Mouse (Mus musculus) stomach, embryonic 16.5 days (tissue): ENCODE data around the gene Enox1. TPM values are rescaled to one million over a fixed set of nuclear protein-coding genes. Genes with fewer than 3 reads are reported as not detected.

Experiments used
- ATAC-seq: fragments of 200-750 bp; cut with Nextera tagmentation; 2 replicates; pipeline ENCODE4 v1.8.0; 2017; ENCODE audit warnings: moderate number of reproducible peaks, moderate TSS enrichment; ENCODE audit not compliant: insufficient read depth, low FRiP score
- H3K27ac ChIP-seq: fragments of 300-500 bp; sonication (generic); 2 replicates; pipeline ENCODE4 v1.5.1; 2014; ENCODE audit warnings: low read length
- H3K27me3 ChIP-seq: fragments of 300-500 bp; sonication (generic); 2 replicates; pipeline ENCODE4 v1.6.1; 2014; ENCODE audit warnings: low read length, control low read depth, mixed read lengths; ENCODE audit not compliant: control insufficient read depth, insufficient read depth
- H3K36me3 ChIP-seq: fragments of 300-500 bp; sonication (generic); 2 replicates; pipeline ENCODE4 v1.6.1; 2014; ENCODE audit warnings: low read length; ENCODE audit not compliant: control insufficient read depth, insufficient read depth
- H3K4me1 ChIP-seq: fragments of 300-500 bp; sonication (generic); 2 replicates; pipeline ENCODE4 v1.6.1; 2014; ENCODE audit warnings: low read length, control low read depth, mixed read lengths; ENCODE audit not compliant: control insufficient read depth, insufficient read depth
- H3K4me2 ChIP-seq: fragments of 300-500 bp; sonication (generic); 2 replicates; pipeline ENCODE4 v1.6.1; 2014; ENCODE audit warnings: low read depth, low read length, mixed read lengths
- H3K4me3 ChIP-seq: fragments of 300-500 bp; sonication (generic); replicated peaks from 2 replicates; pipeline ENCODE4 v1.5.1; 2014; ENCODE audit warnings: mild to moderate bottlenecking, low read length
- H3K9ac ChIP-seq: fragments of 300-500 bp; sonication (generic); 2 replicates; pipeline ENCODE4 v1.6.1; 2014; ENCODE audit warnings: low read length
- H3K9me3 ChIP-seq: fragments of 300-500 bp; sonication (generic); replicated peaks from 2 replicates; pipeline ENCODE4 v1.6.1; 2016; ENCODE audit warnings: low read length, control low read depth; ENCODE audit not compliant: control insufficient read depth
- WGBS: fragments of 180-500 bp; shearing (Covaris S2); extraction: QIAGEN DNeasy Blood & Tissue Kit; methylation state at CpG from one replicate; pipeline ENCODE4 v1.1.7; 2014; 5-methylcytosine and 5-hydroxymethylcytosine counted together
- polyA plus RNA-seq: library from polyadenylated mRNA; unstranded; fragments of >200 nt; fragmentation: Nextera tagmentation; extraction: Ambion mirVana; gene quantifications from 2 replicates; pipeline ENCODE4 v1.2.1, GENCODE M21; 2015

The Enox1 gene
- polyA plus RNA-seq, 1 experiment from 2014 or later: 6.6 TPM

- H3K27me3 ChIP-seq: peaks cover 36% of the 10 kb centered on the region
- no peaks in the 10 kb centered on the region for H3K9me3 ChIP-seq
- peak; percentile 49; the same call in 1 of the 2 replicates for ATAC-seq
- H3K36me3 ChIP-seq: no peaks in the 10 kb centered on the region
- peak overlapping the region; percentile 77 for H3K9ac ChIP-seq
- peak overlapping the region; percentile 90 for H3K4me2 ChIP-seq
- H3K27ac ChIP-seq: peak overlapping the region; percentile 33
- H3K4me1 ChIP-seq: no peaks in the 10 kb centered on the region
- H3K4me3 ChIP-seq: peak overlapping the region; percentile 65
- under 1% methylated on average over 63 of the region's 64 CpGs for WGBS
Observed at GRCm38 (mm10) chr14:77156911-77157504, 445 bp downstream of the Enox1 start.

DNA sequence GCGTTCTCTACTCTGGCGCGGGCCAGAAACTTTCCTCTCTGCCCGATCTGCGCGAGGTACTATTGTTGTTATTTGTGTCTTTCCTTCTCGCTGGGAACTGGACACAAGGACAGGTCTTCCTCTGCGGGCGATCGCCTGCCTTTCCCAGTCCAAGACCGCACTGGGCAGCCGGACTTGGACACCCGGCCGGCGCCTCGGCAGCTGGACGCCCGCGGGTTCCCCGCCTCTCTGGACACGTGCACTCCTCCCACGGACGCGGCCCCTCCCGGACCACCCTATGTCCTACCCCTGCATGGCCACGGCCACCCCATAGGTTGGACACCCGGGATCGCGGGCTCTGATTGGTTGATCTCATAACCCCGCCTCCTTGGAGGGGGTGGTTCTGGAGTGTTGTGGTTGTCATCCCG, 945 bp downstream of the Enox1 start:
- H3K27me3 ChIP-seq: peaks cover 36% of the 10 kb centered on the region
- peak; percentile 84 for ATAC-seq

DNA sequence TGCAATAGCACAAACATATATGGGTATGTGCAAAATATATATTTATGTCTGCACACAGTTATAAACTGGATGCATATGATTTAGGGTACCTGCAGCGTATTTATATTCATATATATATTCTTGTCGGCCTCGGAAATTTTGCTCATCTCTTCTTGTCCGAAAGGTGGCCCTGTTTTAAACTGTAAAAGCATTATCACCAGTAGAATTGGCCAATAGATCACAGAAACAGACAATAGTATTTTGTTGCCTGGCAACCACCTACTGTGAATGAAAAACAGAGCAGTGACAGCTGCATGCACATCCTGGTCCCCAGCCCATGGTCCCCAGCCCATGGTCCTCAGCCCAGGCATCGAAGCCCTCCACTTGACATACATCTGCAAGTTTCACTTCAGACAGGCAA, 2.8 kb downstream of the Enox1 start:
- peaks cover 36% of the 10 kb centered on the region for H3K27me3 ChIP-seq
- no peaks in the 10 kb centered on the region for H3K4me1 ChIP-seq
- no peak for ATAC-seq
- no peak overlapping the region for H3K27ac ChIP-seq
- H3K9me3 ChIP-seq: no peaks in the 10 kb centered on the region
- H3K4me3 ChIP-seq: no peak overlapping the region
- no peak overlapping the region for H3K4me2 ChIP-seq
- WGBS: 77% methylated on average over 5 of the region's 5 CpGs
- no peaks in the 10 kb centered on the region for H3K36me3 ChIP-seq
- H3K9ac ChIP-seq: no peak overlapping the region

More for the DNA sequence above, 945 bp downstream of the Enox1 start:
- 2% methylated on average over 31 of the region's 31 CpGs for WGBS
- Histone ChIP-seq H3K9me3 (no peaks in the 10 kb centered on the region), H3K4me2 (peak overlapping the region; percentile 90), H3K9ac (peak overlapping the region; percentile 77), H3K36me3 (no peaks in the 10 kb centered on the region), H3K27ac (no peak overlapping the region), H3K4me3 (peak overlapping the region; percentile 65), H3K4me1 (no peaks in the 10 kb centered on the region)

DNA sequence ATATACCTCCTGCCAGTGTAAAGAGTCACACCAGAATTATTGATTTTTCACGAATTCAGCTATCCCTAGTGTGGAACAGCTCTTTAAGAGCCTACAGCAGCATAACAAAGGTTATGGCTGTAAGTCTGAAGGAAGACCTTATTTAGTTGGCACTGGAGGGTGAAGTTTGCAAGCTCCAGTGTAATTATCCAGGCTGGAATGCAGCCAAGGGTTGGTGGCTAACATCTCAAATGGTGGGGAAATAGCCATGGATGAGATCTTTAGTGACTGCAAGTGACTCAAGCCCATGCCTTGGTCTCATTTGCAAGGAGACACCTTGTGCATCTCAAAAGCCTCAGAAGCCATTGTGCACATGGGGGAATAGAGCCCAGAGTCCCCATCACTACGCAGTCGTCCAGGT, 5.9 kb downstream of the Enox1 start:
- H3K27ac ChIP-seq: no peak overlapping the region
- no peak overlapping the region for H3K9ac ChIP-seq
- H3K4me1 ChIP-seq: no peaks in the 10 kb centered on the region
- H3K4me3 ChIP-seq: no peak overlapping the region
- no peaks in the 10 kb centered on the region for H3K36me3 ChIP-seq
- no peak for ATAC-seq
- H3K9me3 ChIP-seq: no peaks in the 10 kb centered on the region
- no peak overlapping the region for H3K4me2 ChIP-seq
- 0 out of 2 replicates have a peak, but pooled peaks cover 7% of the 10 kb centered on the region for H3K27me3 ChIP-seq
- 81% methylated on average over 3 of the region's 3 CpGs for WGBS

DNA sequence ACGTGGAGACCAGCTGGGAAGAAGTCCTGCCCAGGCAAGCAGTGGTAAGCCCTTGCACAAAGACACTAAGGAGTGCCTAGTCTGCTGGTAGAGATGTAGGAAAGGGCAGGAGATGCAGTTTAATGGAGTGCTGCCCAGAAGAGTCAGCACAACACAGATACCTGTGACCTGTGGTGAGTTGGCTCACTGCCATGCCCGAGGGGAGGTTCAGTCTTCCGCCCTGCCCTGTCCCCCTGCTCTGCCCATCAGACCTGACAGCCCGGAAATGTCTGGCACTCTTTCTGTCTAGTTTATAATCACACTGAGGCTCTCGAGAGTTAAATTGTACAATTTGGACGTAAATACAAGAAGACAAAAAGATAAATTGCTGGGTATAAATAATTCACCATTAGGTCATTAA, 7.8 kb downstream of the Enox1 start:
- Histone ChIP-seq H3K9ac (no peak overlapping the region), H3K27me3 (0 out of 2 replicates have a peak, but pooled peaks cover 2% of the 10 kb centered on the region), H3K36me3 (no peaks in the 10 kb centered on the region), H3K4me1 (no peaks in the 10 kb centered on the region), H3K27ac (no peak overlapping the region), H3K4me2 (no peak overlapping the region), H3K4me3 (no peak overlapping the region), H3K9me3 (no peaks in the 10 kb centered on the region)
- 65% methylated on average over 6 of the region's 6 CpGs for WGBS
- no peak for ATAC-seq

DNA sequence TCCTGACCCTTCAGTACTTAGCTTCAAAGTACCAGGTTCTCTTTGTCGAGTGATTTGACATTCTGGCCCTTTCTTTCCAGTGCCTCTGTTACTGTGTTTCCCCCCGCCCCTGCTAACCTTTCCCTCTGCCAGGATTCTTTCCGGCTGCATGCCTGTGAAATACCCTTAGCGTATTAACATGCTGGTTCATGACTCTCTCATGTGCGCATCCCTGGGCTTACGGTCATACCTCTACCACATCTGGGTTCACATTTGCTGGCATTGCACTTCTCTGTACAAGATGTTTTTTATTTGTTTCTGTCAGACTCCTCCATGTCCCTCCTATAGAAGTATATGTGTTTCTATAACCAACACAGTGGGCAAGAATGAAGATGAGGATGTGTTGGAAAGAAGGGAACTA, 11.6 kb downstream of the Enox1 start:
- Histone ChIP-seq H3K4me2 (no peak overlapping the region), H3K36me3 (no peaks in the 10 kb centered on the region), H3K4me1 (no peaks in the 10 kb centered on the region), H3K9me3 (no peaks in the 10 kb centered on the region), H3K4me3 (no peak overlapping the region), H3K27me3 (no peaks in the 10 kb centered on the region), H3K27ac (no peak overlapping the region), H3K9ac (no peak overlapping the region)
- 90% methylated on average over 6 of the region's 6 CpGs for WGBS
- no peak for ATAC-seq

DNA sequence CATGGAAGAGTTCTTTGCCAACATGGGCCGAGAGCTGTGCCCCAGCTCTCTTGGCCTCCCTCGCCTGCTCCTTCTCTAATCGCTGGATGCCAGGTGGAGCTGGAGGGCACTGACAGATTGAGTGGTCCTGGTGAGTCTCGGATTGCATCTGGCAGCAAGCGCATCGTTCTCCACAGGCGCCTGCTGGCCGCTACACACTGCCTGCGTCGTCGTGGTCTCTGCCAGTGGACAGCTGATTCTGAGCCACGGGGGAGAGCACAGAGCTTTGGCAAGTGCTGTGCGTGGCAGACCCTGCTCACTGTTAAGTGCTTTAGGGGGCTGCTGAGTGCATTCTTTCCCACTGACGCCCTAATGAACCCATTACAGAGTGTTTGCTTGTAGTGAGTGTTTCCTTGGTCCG, 17.9 kb downstream of the Enox1 start:
- Histone ChIP-seq H3K4me3 (no peak overlapping the region), H3K36me3 (no peaks in the 10 kb centered on the region), H3K9ac (no peak overlapping the region), H3K4me1 (no peaks in the 10 kb centered on the region), H3K27me3 (no peaks in the 10 kb centered on the region), H3K4me2 (no peak overlapping the region), H3K9me3 (no peaks in the 10 kb centered on the region), H3K27ac (no peak overlapping the region)
- ATAC-seq: peak; percentile 37
- WGBS: 66% methylated on average over 15 of the region's 15 CpGs

- Histone ChIP-seq H3K27me3 (no peaks in the 10 kb centered on the region), H3K4me3 (no peak overlapping the region), H3K9me3 (no peaks in the 10 kb centered on the region), H3K27ac (no peak overlapping the region), H3K9ac (no peak overlapping the region), H3K4me1 (no peaks in the 10 kb centered on the region), H3K4me2 (no peak overlapping the region), H3K36me3 (no peaks in the 10 kb centered on the region)
- no peak for ATAC-seq
- 89% methylated on average over 9 of the region's 9 CpGs for WGBS
Observed at GRCm38 (mm10) chr14:77174931-77175330, 18.4 kb downstream of the Enox1 start.

GRCm38 (mm10) chr14:77180241-77180640, 23.7 kb downstream of the Enox1 start:
- H3K27me3 ChIP-seq: no peaks in the 10 kb centered on the region
- ATAC-seq: no peak
- no peak overlapping the region for H3K9ac ChIP-seq
- WGBS: 78% methylated on average over 7 of the region's 7 CpGs
- H3K36me3 ChIP-seq: no peaks in the 10 kb centered on the region
- H3K4me1 ChIP-seq: no peaks in the 10 kb centered on the region
- H3K27ac ChIP-seq: no peak overlapping the region
- H3K4me3 ChIP-seq: no peak overlapping the region
- no peaks in the 10 kb centered on the region for H3K9me3 ChIP-seq
- no peak overlapping the region for H3K4me2 ChIP-seq
